ENCODE assay signal across 20 mouse cellular contexts in genomic region chr1:35843566-35843965, GRCm38 (mm10).
DNase-seq lines count a peak whose midpoint lies in the region.
"Had no signal": no experiment of that assay in that cellular context is flagged by ENCODE, and none has a peak within 500 bp of the region (broad histone marks: within the 10 kb centered on the region; RNA-seq: fewer than 3 reads in every experiment).

No protein-coding gene starts in this region.

- 92% methylated on average over 3 of the region's 3 CpGs for WGBS in hindbrain, embryonic 10.5 days

- no peak overlapping the region for H3K4me3 ChIP-seq in hindbrain, embryonic 10.5 days
- H3K4me3 ChIP-seq: embryonic facial prominence, embryonic 13.5 days; forebrain, embryonic 12.5 days; hindbrain, embryonic 13.5 days had no signal

- peak; percentile 64 for DNase-seq in heart, adult 11 months
- no peak for DNase-seq in heart, adult 18-20 months
- peak; percentile 32 to 40 for DNase-seq in layer of hippocampus, adult 8-10 months (ENCODE audit: low spot score in 2 of 2)
- DNase-seq in layer of hippocampus, postnatal 14 days (ENCODE audit: low spot score in 2 of 2) = no peak
- peak; percentile 22 for DNase-seq in testis, postnatal 10 days (ENCODE audit: low spot score)
- no peak for DNase-seq in testis, postnatal 14 days (ENCODE audit: low spot score)
- DNase-seq in hindbrain, embryonic 10.5 days (ENCODE audit: low spot score) = no peak
- DNase-seq: adrenal gland, postnatal 10 days; B cell, adult 2 months; cerebellum, adult 11-12 months; cerebellum, adult 9-11 months; cerebellum, postnatal 36 days; gastrocnemius, postnatal 10 days; heart, postnatal 10 days; heart, postnatal 4 days had no signal

- H3K27ac ChIP-seq in hindbrain, embryonic 10.5 days = no peak overlapping the region
- H3K27ac ChIP-seq: embryonic facial prominence, embryonic 13.5 days; forebrain, embryonic 12.5 days; hindbrain, embryonic 13.5 days; hindbrain, postnatal 0 days had no signal

- H3K27me3 ChIP-seq in hindbrain, embryonic 10.5 days (ENCODE audit: insufficient read depth, poor library complexity, severe bottlenecking) = no peaks in the 10 kb centered on the region
- H3K27me3 ChIP-seq: embryonic facial prominence, embryonic 13.5 days; forebrain, embryonic 12.5 days; hindbrain, embryonic 13.5 days had no signal

- peaks cover 9% of the 10 kb centered on the region; the same call in 1 of the 2 replicates for H3K9me3 ChIP-seq in hindbrain, embryonic 10.5 days
- H3K9me3 ChIP-seq: embryonic facial prominence, embryonic 13.5 days; forebrain, embryonic 12.5 days; G1E had no signal

- no peaks in the 10 kb centered on the region for H3K4me1 ChIP-seq in hindbrain, embryonic 10.5 days (replicated peaks)
- H3K4me1 ChIP-seq: embryonic facial prominence, embryonic 13.5 days; forebrain, embryonic 12.5 days; hindbrain, embryonic 13.5 days had no signal

- no peaks in the 10 kb centered on the region for H3K36me3 ChIP-seq in hindbrain, embryonic 10.5 days
- H3K36me3 ChIP-seq: embryonic facial prominence, embryonic 13.5 days; forebrain, embryonic 12.5 days; G1E; hindbrain, embryonic 13.5 days had no signal

Comparison
In these comparisons a context has a peak if more than half of its experiments do, and no peak if none do; other contexts are left out.
1. DNase-seq: peak in heart, adult 11 months (single experiment), layer of hippocampus, adult 8-10 months (2 of 2) and testis, postnatal 10 days (single experiment); none in heart, adult 18-20 months (0 of 2), layer of hippocampus, postnatal 14 days (0 of 2), testis, postnatal 14 days (single experiment) and hindbrain, embryonic 10.5 days (single experiment).